Mouse (Mus musculus) limb, embryonic 12.5 days (tissue): ENCODE measurements at regions not wholly inside any gene's neighbourhood (a gene's known extent, or its start where the extent isn't known, plus 50 kb on each side); places are given as distances from the start of the nearest gene placed in this dataset.

Experiments used
- ATAC-seq: fragments of 200-750 bp; cut with Nextera tagmentation; 2 replicates; pipeline ENCODE4 v1.8.0; 2017; ENCODE audit warnings: low read depth, moderate TSS enrichment; ENCODE audit not compliant: insufficient number of reproducible peaks, insufficient read depth, low FRiP score, low TSS enrichment
- H3K27ac ChIP-seq: fragments of 300-500 bp; sonication (generic); 2 replicates; pipeline ENCODE4 v1.5.1; 2016; ENCODE audit warnings: mild to moderate bottlenecking, moderate library complexity
- H3K27me3 ChIP-seq: fragments of 300-500 bp; sonication (generic); 2 replicates; pipeline ENCODE4 v1.6.1; 2016; ENCODE audit warnings: mild to moderate bottlenecking, moderate library complexity
- H3K36me3 ChIP-seq: fragments of 300-500 bp; sonication (generic); 2 replicates; pipeline ENCODE4 v1.6.1; 2016; ENCODE audit warnings: mild to moderate bottlenecking, moderate library complexity
- H3K4me1 ChIP-seq: fragments of 300-500 bp; sonication (generic); replicated peaks from 2 replicates; pipeline ENCODE4 v1.6.1; 2016
- H3K4me2 ChIP-seq: fragments of 300-500 bp; sonication (generic); 2 replicates; pipeline ENCODE4 v1.6.1; 2016; ENCODE audit warnings: mild to moderate bottlenecking, moderate library complexity
- H3K4me3 ChIP-seq: fragments of 300-500 bp; sonication (generic); replicated peaks from 2 replicates; pipeline ENCODE4 v1.5.1; 2016; ENCODE audit warnings: mild to moderate bottlenecking
- H3K9ac ChIP-seq: fragments of 300-500 bp; sonication (generic); replicated peaks from 2 replicates; pipeline ENCODE4 v1.6.1; 2016; ENCODE audit warnings: mild to moderate bottlenecking, moderate library complexity
- H3K9me3 ChIP-seq: fragments of 300-500 bp; sonication (generic); 2 replicates; pipeline ENCODE4 v1.6.1; 2016; ENCODE audit warnings: mild to moderate bottlenecking, moderate library complexity
- WGBS: fragments of 180-500 bp; shearing (Covaris S2); methylation state at CpG from one replicate; pipeline ENCODE4 v1.1.7; 2016; 5-methylcytosine and 5-hydroxymethylcytosine counted together

DNA sequence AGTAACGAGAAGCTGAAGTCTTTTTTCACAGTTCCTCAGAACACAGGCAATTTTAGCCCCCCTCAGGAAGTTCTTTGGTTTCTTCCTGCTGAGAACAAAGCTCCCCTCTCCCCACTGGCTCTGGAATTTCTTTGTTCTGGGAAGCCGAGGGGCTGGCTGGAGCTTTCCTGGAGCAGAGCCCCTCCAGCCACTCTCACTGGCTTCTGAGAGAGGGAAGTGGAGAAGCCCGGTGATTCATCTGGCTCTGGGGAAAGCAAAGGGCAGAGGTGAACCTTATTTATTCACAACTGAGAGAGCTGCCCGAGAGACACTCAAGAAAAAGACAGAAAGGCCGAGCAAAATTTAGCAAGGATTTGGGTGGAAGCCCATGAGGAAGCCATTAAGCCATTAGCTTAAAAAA, 63.9 kb downstream of the Ddx3x start:
- WGBS: 5% methylated on average over 5 of the region's 5 CpGs
- Histone ChIP-seq H3K4me3 (no peak overlapping the region), H3K4me2 (peak overlapping the region; percentile 54)

DNA sequence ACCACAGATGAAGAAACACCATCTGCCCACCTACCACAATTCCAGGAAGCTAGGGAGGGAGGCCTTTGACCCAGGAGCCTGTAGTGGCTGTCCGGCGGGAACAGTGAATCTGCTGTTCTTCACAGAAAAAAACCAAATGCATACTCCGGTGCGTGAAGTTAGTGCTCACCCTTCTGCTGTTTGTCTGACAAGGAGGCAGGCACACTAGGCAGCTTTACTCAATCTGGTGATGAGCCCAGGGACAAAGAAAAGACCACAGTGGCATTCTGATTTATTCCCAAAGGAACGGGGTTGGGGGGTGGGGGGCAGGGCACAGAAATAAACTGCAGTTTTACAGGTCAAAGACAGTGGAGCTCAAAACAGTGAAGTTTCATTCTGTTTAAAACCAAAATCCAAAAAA, 64.4 kb downstream of the Ddx3x start:
- Histone ChIP-seq H3K9ac (no peak overlapping the region), H3K27ac (peak overlapping the region; percentile 95), H3K9me3 (no peaks in the 10 kb centered on the region), H3K4me2 (peak overlapping the region; percentile 54), H3K4me3 (no peak overlapping the region), H3K4me1 (peaks cover 16% of the 10 kb centered on the region; the same call in 1 of the 2 replicates), H3K27me3 (peaks cover 24% of the 10 kb centered on the region; the same call in 1 of the 2 replicates), H3K36me3 (no peaks in the 10 kb centered on the region)
- 15% methylated on average over 5 of the region's 5 CpGs for WGBS
- no peak for ATAC-seq

More for the DNA sequence above, 63.9 kb downstream of the Ddx3x start:
- H3K4me1 ChIP-seq: peaks cover 16% of the 10 kb centered on the region; the same call in 1 of the 2 replicates
- H3K27ac ChIP-seq: peak overlapping the region; percentile 95
- no peak overlapping the region for H3K9ac ChIP-seq
- H3K27me3 ChIP-seq: peaks cover 24% of the 10 kb centered on the region; the same call in 1 of the 2 replicates
- peak; percentile 56; the same call in 1 of the 2 replicates for ATAC-seq
- no peaks in the 10 kb centered on the region for H3K9me3 ChIP-seq
- H3K36me3 ChIP-seq: no peaks in the 10 kb centered on the region

DNA sequence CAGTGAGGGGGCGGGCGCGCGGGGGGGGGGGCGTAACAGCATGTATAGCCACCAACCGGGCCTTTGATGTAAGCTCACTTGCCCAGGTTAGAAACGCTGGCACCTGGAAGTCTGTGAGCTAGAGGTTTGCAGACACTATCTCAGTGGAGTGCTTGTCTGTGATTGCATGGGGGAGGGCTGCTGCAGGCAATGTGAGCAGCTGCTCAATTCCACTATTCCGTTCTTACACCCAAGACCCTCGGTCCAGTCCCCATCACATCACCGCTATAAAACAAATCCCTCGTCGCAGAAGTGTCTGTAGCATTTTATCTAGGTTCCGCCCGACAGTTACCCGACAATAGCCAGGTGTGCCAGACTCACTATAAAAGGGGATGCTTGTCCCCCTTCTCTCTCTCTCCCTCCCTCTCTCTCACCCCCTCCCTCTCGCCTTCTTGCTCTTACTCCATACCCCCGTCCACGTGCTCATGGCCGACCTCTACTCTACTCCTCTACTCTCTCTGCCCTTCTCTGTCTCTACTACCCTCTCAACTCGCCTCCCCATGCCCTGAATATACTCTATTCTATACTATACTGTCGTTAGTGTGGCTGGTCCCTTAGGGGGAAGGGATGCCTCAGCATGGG, 65.4 kb downstream of the Ddx3x start:
- peaks cover 16% of the 10 kb centered on the region; the same call in 1 of the 2 replicates for H3K4me1 ChIP-seq
- peak; percentile 38 for ATAC-seq
- H3K27ac ChIP-seq: peak overlapping the region; percentile 95
- H3K9me3 ChIP-seq: no peaks in the 10 kb centered on the region
- peak overlapping the region; percentile 44; the same call in 1 of the 2 replicates for H3K9ac ChIP-seq
- peak overlapping the region; percentile 54 for H3K4me2 ChIP-seq
- 4% methylated on average over 21 of the region's 21 CpGs for WGBS
- H3K27me3 ChIP-seq: peaks cover 31% of the 10 kb centered on the region; the same call in 1 of the 2 replicates
- H3K36me3 ChIP-seq: no peaks in the 10 kb centered on the region
- peak overlapping the region; percentile 35 for H3K4me3 ChIP-seq

DNA sequence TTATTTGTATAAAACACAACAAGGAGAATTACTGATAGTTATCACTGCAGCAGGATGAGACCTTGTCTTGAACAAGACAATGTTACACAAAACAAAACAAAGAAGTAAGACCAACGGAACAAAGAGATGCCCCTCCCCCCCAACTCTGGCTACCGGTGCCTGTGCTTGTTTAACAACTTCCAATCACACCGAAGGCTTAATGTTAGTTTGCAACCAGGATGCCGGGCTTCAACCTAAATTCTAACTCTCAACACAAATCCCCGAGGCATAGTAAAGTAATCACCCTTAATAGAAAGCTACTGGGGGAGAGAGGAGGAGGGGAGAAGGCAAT, 65.9 kb downstream of the Ddx3x start:
- peak overlapping the region; percentile 44; the same call in 1 of the 2 replicates for H3K9ac ChIP-seq
- no peaks in the 10 kb centered on the region for H3K9me3 ChIP-seq
- 6% methylated on average over 5 of the region's 5 CpGs for WGBS

DNA sequence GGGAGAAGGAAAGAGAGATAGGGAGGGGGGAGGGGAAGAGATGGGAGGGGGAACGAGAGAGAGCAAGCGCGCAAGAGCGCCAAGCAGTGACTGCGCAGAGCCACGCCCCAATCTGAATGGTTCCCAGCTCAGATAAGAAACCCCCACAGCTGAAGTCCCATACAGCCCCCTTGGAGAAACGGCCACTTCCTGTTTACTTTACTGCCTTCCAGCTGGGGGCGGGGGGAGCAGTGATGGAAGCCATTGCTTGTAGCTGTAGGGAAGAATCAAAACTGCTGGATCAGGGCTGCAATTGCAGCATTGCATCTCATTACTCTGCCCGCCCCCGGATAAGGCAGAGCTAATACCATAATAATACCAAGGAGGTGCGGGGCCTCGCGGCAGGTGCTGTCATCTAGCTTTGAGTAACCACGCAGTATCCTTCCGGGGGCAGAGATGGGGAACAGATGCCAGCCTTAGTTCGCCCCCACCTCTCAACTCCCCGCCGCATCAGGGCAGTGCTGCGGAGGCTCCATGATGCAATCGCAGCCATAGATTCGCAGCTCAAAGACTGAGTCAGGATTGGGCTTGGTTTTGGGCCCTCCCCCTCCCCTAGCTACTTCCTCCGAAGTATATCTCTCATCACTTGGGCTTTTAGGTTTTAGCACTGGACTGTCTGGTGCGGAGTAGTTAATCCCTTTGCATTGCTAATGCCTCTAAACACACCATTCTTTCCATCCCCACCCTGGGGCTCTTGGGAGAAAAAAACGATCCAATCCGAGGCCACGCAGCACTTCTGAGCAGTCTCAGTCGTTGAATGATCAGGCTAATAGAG, 66.5 kb downstream of the Ddx3x start:
- Histone ChIP-seq H3K4me3 (peak overlapping the region; percentile 35), H3K4me1 (peaks cover 16% of the 10 kb centered on the region; the same call in 1 of the 2 replicates), H3K4me2 (peak overlapping the region; percentile 54), H3K9me3 (no peaks in the 10 kb centered on the region), H3K27me3 (peaks cover 31% of the 10 kb centered on the region; the same call in 1 of the 2 replicates), H3K27ac (peak overlapping the region; percentile 95), H3K9ac (peak overlapping the region; percentile 44; the same call in 1 of the 2 replicates), H3K36me3 (no peaks in the 10 kb centered on the region)
- ATAC-seq: peak; percentile 84
- 6% methylated on average over 26 of the region's 27 CpGs for WGBS

More for the DNA sequence above, 65.9 kb downstream of the Ddx3x start:
- Histone ChIP-seq H3K4me2 (peak overlapping the region; percentile 54), H3K27ac (peak overlapping the region; percentile 95), H3K36me3 (no peaks in the 10 kb centered on the region), H3K27me3 (peaks cover 31% of the 10 kb centered on the region; the same call in 1 of the 2 replicates), H3K4me3 (peak overlapping the region; percentile 35), H3K4me1 (peaks cover 16% of the 10 kb centered on the region; the same call in 1 of the 2 replicates)
- no peak; the same call in 1 of the 2 replicates for ATAC-seq

DNA sequence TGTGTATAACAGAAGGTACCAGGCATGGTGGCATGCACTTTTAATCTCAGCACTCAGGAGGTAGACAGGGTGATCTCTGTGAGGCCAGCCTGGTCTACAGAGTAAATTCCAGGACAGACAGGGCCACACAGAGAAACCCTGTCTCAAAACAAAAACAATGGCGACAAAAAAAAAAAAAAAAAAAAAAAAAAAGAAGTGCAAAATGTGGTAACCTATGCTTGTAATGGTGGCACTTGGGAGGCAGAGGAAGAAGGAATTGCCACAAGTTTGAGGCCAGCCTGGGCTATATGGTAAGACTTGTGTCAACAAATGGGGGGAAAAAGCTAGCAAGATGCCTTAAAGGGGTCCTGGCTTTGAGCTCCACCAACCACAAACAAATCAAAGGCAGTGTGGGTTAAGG, 67.6 kb downstream of the Ddx3x start:
- no peak overlapping the region for H3K4me3 ChIP-seq
- no peak for ATAC-seq

DNA sequence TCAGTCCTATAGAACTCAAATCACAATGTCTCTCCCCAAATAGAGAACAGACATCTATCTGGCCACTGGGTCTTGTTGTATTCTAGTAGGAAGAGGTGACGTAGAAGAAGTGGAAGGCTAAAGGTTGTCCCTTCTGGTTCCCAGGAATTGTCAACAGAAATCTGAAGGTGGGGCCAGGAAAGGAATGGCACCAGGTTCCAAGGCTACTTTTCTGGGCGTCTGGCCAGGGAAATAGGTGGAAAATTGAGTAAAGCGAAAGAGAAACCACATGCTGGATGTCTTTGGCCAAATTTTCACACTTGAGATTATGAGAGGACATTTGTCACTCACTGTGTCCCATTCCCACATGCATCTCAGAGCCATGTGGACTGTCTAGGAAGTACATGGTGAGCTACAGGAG, 69.7 kb downstream of the Ddx3x start:
- H3K4me1 ChIP-seq: peaks cover 10% of the 10 kb centered on the region; the same call in 1 of the 2 replicates
- peaks cover 39% of the 10 kb centered on the region for H3K27me3 ChIP-seq
- no peak overlapping the region for H3K4me3 ChIP-seq
- ATAC-seq: no peak
- H3K4me2 ChIP-seq: no peak overlapping the region
- no peaks in the 10 kb centered on the region for H3K9me3 ChIP-seq
- H3K36me3 ChIP-seq: no peaks in the 10 kb centered on the region
- H3K27ac ChIP-seq: no peak overlapping the region
- no peak overlapping the region for H3K9ac ChIP-seq
- WGBS: 79% methylated on average over 3 of the region's 3 CpGs

More for the DNA sequence above, 67.6 kb downstream of the Ddx3x start:
- H3K27me3 ChIP-seq: peaks cover 35% of the 10 kb centered on the region
- 60% methylated on average over 1 of the region's 1 CpGs for WGBS
- H3K9ac ChIP-seq: no peak overlapping the region
- no peaks in the 10 kb centered on the region for H3K36me3 ChIP-seq
- no peak overlapping the region for H3K4me2 ChIP-seq
- H3K27ac ChIP-seq: no peak overlapping the region
- H3K4me1 ChIP-seq: peaks cover 16% of the 10 kb centered on the region; the same call in 1 of the 2 replicates
- no peaks in the 10 kb centered on the region for H3K9me3 ChIP-seq

DNA sequence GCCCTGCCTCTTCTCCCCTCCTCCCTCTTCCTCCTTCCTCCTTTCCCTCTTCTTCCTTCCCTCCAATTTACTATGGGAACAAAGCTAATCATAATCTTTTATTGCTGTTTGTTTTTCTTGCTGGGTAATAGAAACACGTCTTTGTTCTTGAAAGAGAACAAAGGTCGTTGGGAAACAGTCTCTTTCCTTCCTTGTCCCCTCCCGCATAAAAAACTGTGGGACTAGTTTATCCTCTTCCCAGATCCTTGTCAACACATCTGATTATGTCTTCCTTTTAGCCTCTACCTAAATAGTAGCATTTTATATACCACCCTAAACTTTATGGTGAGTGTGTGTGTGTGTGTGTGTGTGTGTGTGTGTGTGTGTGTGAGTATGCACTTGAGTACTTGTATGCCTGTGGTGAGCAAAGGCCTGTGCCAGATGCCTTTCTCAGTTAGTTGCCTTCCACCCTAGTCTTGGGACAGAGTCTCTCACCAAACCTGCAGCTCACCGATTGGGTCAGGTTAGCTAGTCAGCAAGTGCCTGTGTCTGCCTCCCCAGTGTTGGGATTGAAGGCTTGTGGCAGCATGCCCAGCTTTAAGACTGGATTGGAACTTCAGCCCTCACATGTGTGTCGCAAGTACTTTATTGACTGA, 76.5 kb downstream of the Ddx3x start:
- no peaks in the 10 kb centered on the region for H3K9me3 ChIP-seq
- H3K4me2 ChIP-seq: no peak overlapping the region
- H3K9ac ChIP-seq: no peak overlapping the region
- WGBS: 64% methylated on average over 5 of the region's 5 CpGs
- no peak overlapping the region for H3K4me3 ChIP-seq
- H3K27me3 ChIP-seq: peaks cover 18% of the 10 kb centered on the region; the same call in 1 of the 2 replicates
- no peak for ATAC-seq
- no peaks in the 10 kb centered on the region for H3K36me3 ChIP-seq
- H3K4me1 ChIP-seq: no peaks in the 10 kb centered on the region
- no peak overlapping the region for H3K27ac ChIP-seq

DNA sequence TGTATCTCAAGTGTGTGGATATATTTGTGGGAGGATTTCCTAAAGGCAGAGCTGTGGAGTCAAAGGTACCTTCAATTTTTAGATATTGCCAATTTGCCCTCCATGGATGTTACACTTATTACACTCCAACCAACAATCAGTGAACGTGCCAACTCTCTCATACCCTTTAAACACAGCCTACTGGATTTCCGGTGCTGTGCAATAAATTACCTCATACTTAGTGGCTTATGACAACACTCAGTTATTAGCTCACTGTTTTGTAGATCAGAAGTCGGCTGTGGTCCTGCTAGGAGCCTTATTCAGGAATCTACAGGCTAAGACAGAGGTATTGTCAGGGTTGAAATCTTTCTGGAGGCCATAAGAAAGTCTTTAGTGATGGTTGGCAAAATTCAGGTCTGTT, 77.2 kb downstream of the Ddx3x start:
- 82% methylated on average over 3 of the region's 3 CpGs for WGBS
- peaks cover 21% of the 10 kb centered on the region; the same call in 1 of the 2 replicates for H3K27me3 ChIP-seq
- ATAC-seq: no peak
- no peaks in the 10 kb centered on the region for H3K9me3 ChIP-seq
- no peak overlapping the region for H3K4me3 ChIP-seq
- no peaks in the 10 kb centered on the region for H3K4me1 ChIP-seq
- H3K4me2 ChIP-seq: no peak overlapping the region
- H3K9ac ChIP-seq: no peak overlapping the region
- no peak overlapping the region for H3K27ac ChIP-seq
- H3K36me3 ChIP-seq: no peaks in the 10 kb centered on the region

DNA sequence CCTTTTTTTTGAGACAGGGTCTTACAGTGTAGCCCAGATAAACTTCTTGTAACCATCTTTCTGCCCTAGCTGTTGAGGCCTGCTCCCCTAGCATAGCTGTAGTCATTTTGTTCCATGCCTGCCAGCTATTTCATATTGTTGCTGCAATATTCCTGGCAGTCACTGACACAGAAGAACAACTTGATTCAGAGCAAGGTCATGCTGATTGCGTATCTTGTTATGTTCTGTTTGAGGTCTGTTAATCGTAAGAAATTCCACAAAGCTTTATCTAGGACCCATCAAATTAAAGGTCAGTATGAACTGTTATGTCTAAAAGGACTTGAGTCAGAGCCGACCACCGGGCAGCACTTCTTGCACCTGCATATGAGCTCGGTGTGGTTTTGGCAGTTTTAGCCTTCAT, 79.7 kb downstream of the Ddx3x start:
- H3K4me3 ChIP-seq: no peak overlapping the region
- no peak overlapping the region for H3K4me2 ChIP-seq
- ATAC-seq: no peak
- 89% methylated on average over 5 of the region's 5 CpGs for WGBS
- no peaks in the 10 kb centered on the region for H3K9me3 ChIP-seq
- H3K27me3 ChIP-seq: peaks cover 15% of the 10 kb centered on the region
- H3K4me1 ChIP-seq: no peaks in the 10 kb centered on the region
- H3K27ac ChIP-seq: no peak overlapping the region
- no peaks in the 10 kb centered on the region for H3K36me3 ChIP-seq
- no peak overlapping the region for H3K9ac ChIP-seq

DNA sequence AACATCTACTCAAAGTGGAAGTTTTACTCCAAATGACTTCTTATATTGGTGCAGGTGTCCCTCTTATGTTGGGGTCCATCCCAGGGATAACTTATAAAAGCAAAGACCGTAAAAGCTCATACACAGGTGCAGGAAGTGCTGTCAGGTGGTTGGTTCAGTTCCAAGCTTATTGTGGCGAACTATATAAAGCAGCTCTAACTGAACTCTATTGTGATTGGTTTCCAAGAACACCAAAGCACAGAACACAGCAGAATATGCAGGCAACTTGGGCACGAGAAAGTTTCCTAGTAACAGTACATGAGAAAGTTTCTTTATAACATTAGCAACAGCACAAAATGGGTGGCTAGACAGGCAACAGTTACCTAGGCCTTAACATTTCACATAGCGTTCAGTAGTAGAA, 89.5 kb downstream of the Ddx3x start:
- 86% methylated on average over 4 of the region's 4 CpGs for WGBS
- ATAC-seq: no peak
- no peak overlapping the region for H3K9ac ChIP-seq
- H3K27me3 ChIP-seq: peaks cover 17% of the 10 kb centered on the region
- no peaks in the 10 kb centered on the region for H3K36me3 ChIP-seq
- no peak overlapping the region for H3K4me3 ChIP-seq
- no peaks in the 10 kb centered on the region for H3K9me3 ChIP-seq
- no peaks in the 10 kb centered on the region for H3K4me1 ChIP-seq
- H3K4me2 ChIP-seq: no peak overlapping the region
- no peak overlapping the region for H3K27ac ChIP-seq
